Mouse (Mus musculus): Measurements from ENCODE around the gene Vti1a.

GRCm38 (mm10) chr19:55524385-55524784, 208.3 kb downstream of the Vti1a start:
- TF ChIP-seq GATA1 (IDR thresholded peaks at IDR 0.05; ENCODE audit: borderline replicate concordance, low read length) (no peak), FLI1 (IDR thresholded peaks at IDR 0.05; ENCODE audit: low read length) (no peak)
